Mouse (Mus musculus) erythroblast, embryonic 14.5 days (primary cell): Measurements from ENCODE around the gene Fgfr2.

Source experiments
- GATA1 ChIP-seq: IDR thresholded peaks from 2 replicates; pipeline ENCODE4 v1.6.1; 2012; ENCODE audit warnings: low read length, inconsistent platforms, mixed read lengths
- TAL1 ChIP-seq: IDR thresholded peaks from 3 replicates; pipeline ENCODE4 v1.6.1; 2012; ENCODE audit warnings: low read length, inconsistent platforms, mixed read lengths

DNA sequence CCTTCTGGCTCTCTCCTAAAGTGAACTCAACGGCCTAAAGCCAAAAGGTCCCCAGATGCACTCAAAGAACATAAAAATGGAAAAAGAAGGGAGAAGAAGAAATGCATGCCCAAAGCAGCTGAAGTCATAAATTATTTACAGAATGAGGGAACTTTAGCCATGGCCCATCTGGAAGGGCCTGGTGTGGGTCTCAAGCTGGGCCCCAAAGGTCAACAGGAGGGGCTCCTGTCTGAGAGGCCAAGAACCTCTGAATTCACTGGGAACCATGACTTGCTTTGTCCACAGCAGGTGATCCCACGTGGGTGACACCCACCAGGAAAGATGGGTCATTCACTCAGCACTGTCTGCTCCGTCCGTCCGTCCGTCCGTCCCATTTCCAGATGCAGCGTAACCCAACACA, 66.2 kb downstream of the Fgfr2 start:
- no peak for TF ChIP-seq TAL1
- no peak for TF ChIP-seq GATA1
